Mouse (Mus musculus): ENCODE measurements around the gene Actg1. TPM values are rescaled to one million over a fixed set of nuclear protein-coding genes. Genes with fewer than 3 reads are reported as not detected.

Actg1 gene
- total and polyA plus RNA-seq, 3 experiments, result 1,832 to 4,362 (median 2,424) TPM

DNA sequence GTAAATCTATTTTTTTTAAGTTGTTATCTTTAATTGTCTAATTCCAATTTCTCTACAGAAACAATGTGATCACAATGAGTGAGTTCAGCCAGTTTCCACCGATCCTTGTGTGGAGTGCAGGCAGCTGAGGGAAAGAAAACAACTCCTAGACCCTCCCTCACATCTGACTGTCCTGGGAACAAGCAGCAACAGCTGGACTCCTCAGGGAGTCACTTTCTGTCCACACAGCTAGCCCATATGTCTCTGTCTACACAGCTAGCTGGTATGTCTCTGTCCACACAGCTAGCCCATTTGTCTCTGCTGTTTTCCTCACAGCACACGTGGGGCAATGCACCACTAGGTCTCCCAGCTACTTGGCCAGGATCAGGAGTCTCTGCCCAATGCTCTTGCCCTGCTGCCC, 49.3 kb upstream of the Actg1 start:
- Histone ChIP-seq H3K4me2 (ENCODE audit: insufficient read depth, low read depth, poor library complexity, severe bottlenecking) (no peak overlapping the region), H3K36me3 (replicated peaks in 1 of 2; ENCODE audit: control insufficient read depth in 1 of 2, insufficient read depth in 1 of 2, low read length in 1 of 2) (peaks cover 73 to 95% of the 10 kb centered on the region in 2 experiments), H3K9ac (ENCODE audit: insufficient read depth, low read depth) (no peak overlapping the region), H3K27ac (ENCODE audit: insufficient read depth, low read depth) (no peak overlapping the region), H3K4me1 (ENCODE audit: control insufficient read depth in 1 of 2, insufficient read depth in 2 of 2) (no peaks in the 10 kb centered on the region), H3K9me3 (replicated peaks; ENCODE audit: low read length) (no peaks in the 10 kb centered on the region), H3K27me3 (replicated peaks) (no peaks in the 10 kb centered on the region), H3K4me3 (replicated peaks in 1 of 3; ENCODE audit: low read depth in 2 of 3, low read length in 2 of 3, poor library complexity in 1 of 3) (no peak overlapping the region), H3K79me2 (replicated peaks; ENCODE audit: control insufficient read depth, extremely low read depth, insufficient read depth, poor library complexity, severe bottlenecking) (peaks cover 13% of the 10 kb centered on the region; the same call in 1 of the 2 replicates)
- no peak for DNase-seq (ENCODE audit: extremely low read depth)
- in situ Hi-C loops (cut with MboI; ENCODE audit: low pct_ligation_motif_present, low pct_unique_long_range_greater_than_20kb, low sequenced_read_pairs), result no loop called here
- dilution Hi-C loops (cut with MboI; ENCODE audit: extremely low pct_ligation_motif_present, extremely low pct_unique_long_range_greater_than_20kb, low sequenced_read_pairs), result no loop called here
- TF ChIP-seq CTCF (conservative IDR thresholded peaks at IDR 0.05 in 1 of 2, IDR thresholded peaks at IDR 0.05 in 1 of 2; ENCODE audit: low read depth in 2 of 2, low read length in 2 of 2) (no peak), MAX (IDR thresholded peaks at IDR 0.05; ENCODE audit: low read length) (no peak), ELF1 (IDR thresholded peaks at IDR 0.05; ENCODE audit: low read depth, low read length) (no peak), CHD1 (IDR thresholded peaks at IDR 0.05; ENCODE audit: low read depth, low read length) (no peak), RAD21 (IDR thresholded peaks at IDR 0.05; ENCODE audit: low read depth, low read length) (no peak), TBP (conservative IDR thresholded peaks at IDR 0.05; ENCODE audit: low read depth, low read length) (no peak), KAT2A (IDR thresholded peaks at IDR 0.05; ENCODE audit: insufficient replicate concordance, low read length) (no peak), NELFE (IDR thresholded peaks at IDR 0.05; ENCODE audit: low read depth, low read length) (no peak), POLR2AphosphoS2 (IDR thresholded peaks at IDR 0.05; ENCODE audit: low read depth, low read length) (no peak), NRF1 (IDR thresholded peaks at IDR 0.05; ENCODE audit: low read depth, low read length) (no peak), PAX5 (IDR thresholded peaks at IDR 0.05; ENCODE audit: low read length) (no peak), JUND (conservative IDR thresholded peaks at IDR 0.05; ENCODE audit: low read depth, low read length) (no peak), CHD2 (IDR thresholded peaks at IDR 0.05; ENCODE audit: low read length) (no peak), ZKSCAN1 (IDR thresholded peaks at IDR 0.05; ENCODE audit: borderline replicate concordance, low read depth, low read length) (no peak), E2F4 (IDR thresholded peaks at IDR 0.05; ENCODE audit: insufficient replicate concordance, low read depth, low read length) (no peak)

DNA sequence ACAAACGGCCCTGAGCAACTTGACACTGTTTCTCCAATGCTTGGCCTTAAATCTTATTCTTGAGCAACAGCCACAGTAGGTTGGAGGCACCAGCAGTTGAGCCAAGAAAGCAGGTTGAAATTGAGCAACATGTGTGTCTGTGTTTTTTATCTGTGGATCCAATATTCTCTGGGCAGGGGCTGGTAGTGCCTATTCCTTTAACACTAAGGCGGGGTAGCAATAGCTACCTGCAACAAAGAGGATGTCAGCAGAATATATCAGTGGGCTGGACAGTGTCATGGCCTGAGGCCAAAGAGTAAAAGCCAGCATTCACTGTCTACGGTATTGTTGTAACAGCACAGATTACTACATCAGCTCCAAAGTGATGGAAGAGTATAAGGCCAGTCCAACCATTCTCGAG, 47.3 kb upstream of the Actg1 start:
- no peak overlapping the region for H3K4me3 ChIP-seq (replicated peaks in 1 of 3; ENCODE audit: low read depth in 2 of 3, low read length in 2 of 3, poor library complexity in 1 of 3)
- H3K9ac ChIP-seq (ENCODE audit: insufficient read depth, low read depth), result no peak overlapping the region
- H3K79me2 ChIP-seq (replicated peaks; ENCODE audit: control insufficient read depth, extremely low read depth, insufficient read depth, poor library complexity, severe bottlenecking), result peaks cover 13% of the 10 kb centered on the region; the same call in 1 of the 2 replicates
- H3K9me3 ChIP-seq (replicated peaks; ENCODE audit: low read length), result no peaks in the 10 kb centered on the region
- H3K4me1 ChIP-seq (ENCODE audit: control insufficient read depth in 1 of 2, insufficient read depth in 2 of 2), result peaks cover 0 to 5% of the 10 kb centered on the region in 2 experiments; a peak in 1 of 4 replicates
- no peak overlapping the region for H3K27ac ChIP-seq (ENCODE audit: insufficient read depth, low read depth)
- TF ChIP-seq BHLHE40 (IDR thresholded peaks at IDR 0.05; ENCODE audit: low read depth, low read length) (no peak), ZC3H11A (IDR thresholded peaks at IDR 0.05; ENCODE audit: low read depth, low read length) (no peak), RCOR1 (conservative IDR thresholded peaks at IDR 0.05; ENCODE audit: low read depth, low read length) (no peak), IRF4 (IDR thresholded peaks at IDR 0.05; ENCODE audit: low read depth, low read length) (no peak)
- no peaks in the 10 kb centered on the region for H3K27me3 ChIP-seq (replicated peaks)
- in situ Hi-C loops (cut with MboI; ENCODE audit: low pct_ligation_motif_present, low pct_unique_long_range_greater_than_20kb, low sequenced_read_pairs), result no loop called here
- dilution Hi-C loops (cut with MboI; ENCODE audit: extremely low pct_ligation_motif_present, extremely low pct_unique_long_range_greater_than_20kb, low sequenced_read_pairs), result no loop called here
- H3K36me3 ChIP-seq (replicated peaks in 1 of 2; ENCODE audit: control insufficient read depth in 1 of 2, insufficient read depth in 1 of 2, low read length in 1 of 2), result peaks cover 74 to 90% of the 10 kb centered on the region in 2 experiments
- no peak for DNase-seq (ENCODE audit: extremely low read depth)
- H3K4me2 ChIP-seq (ENCODE audit: insufficient read depth, low read depth, poor library complexity, severe bottlenecking), result no peak overlapping the region

Data from CH12.LX (cell line).